Mouse (Mus musculus): ENCODE results near the gene Reep3.

GRCm38 (mm10) chr10:67105331-67106217, 8.8 kb upstream of the Reep3 start:
- TF ChIP-seq CHD2 (IDR thresholded peaks at IDR 0.05; ENCODE audit: low read length) (no peak), KAT2A (IDR thresholded peaks at IDR 0.05; ENCODE audit: insufficient replicate concordance, low read length) (no peak), CTCF (conservative IDR thresholded peaks at IDR 0.05 in 1 of 2, IDR thresholded peaks at IDR 0.05 in 1 of 2; ENCODE audit: low read depth in 2 of 2, low read length in 2 of 2) (no peak), EP300 (IDR thresholded peaks at IDR 0.05; ENCODE audit: low read length) (no peak), JUND (conservative IDR thresholded peaks at IDR 0.05; ENCODE audit: low read depth, low read length) (no peak), MAX (IDR thresholded peaks at IDR 0.05; ENCODE audit: low read length) (no peak)

Data from CH12.LX (cell line).